Mouse (Mus musculus): ENCODE results near the gene Sh3yl1.
A peak's percentile ranks its signal among the peaks of the same experiment; 100 is the strongest.

Sh3yl1 gene

DNA sequence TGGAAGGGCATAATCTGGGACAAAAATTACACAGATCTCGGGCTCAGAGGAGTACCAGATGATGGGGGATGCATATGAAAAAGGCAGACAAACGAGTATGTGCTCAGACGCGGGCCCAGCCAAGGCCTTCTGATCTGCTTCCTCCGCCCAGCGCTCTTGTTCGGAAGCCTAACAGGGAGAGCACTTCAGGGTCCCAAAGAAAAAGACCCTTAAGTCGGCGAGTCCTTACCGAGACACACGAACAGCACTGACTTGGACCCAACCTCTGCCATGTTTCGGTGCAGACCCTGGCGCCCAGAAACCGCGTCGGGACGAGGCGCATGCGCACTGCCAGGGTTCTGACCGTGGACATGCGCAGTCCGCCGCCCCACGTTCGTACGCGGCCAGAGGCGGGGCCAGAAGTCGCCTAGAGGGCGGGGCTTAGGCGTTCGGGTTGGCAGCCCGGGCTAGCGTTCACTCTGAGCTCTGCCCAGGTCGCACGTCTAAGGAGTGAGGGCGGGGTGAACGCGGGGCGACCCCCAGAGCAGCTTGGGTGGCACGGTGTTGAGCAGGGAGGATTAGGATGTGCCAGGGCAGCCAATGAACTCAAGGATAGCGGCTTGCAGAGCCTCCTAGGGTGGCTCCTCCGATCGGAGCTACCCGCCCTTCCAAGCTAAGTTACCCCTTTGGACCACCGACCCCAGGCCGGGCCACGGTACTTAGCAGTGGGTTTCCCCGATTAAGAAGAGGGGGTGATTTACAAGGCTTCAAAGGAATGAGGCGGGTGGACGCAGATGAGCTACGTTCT is at the start of gene Sh3yl1, which contains the start of gene Acp1:
TSS of gene Sh3yl1 (plus strand) at position 408 of the 787 bp plus-strand sequence.
TSS of gene Acp1 (minus strand) at position 329 of the 787 bp plus-strand sequence.
- peak; percentile 93 to 94 for DNase-seq (ENCODE audit: low spot score in 2 of 2)

DNA sequence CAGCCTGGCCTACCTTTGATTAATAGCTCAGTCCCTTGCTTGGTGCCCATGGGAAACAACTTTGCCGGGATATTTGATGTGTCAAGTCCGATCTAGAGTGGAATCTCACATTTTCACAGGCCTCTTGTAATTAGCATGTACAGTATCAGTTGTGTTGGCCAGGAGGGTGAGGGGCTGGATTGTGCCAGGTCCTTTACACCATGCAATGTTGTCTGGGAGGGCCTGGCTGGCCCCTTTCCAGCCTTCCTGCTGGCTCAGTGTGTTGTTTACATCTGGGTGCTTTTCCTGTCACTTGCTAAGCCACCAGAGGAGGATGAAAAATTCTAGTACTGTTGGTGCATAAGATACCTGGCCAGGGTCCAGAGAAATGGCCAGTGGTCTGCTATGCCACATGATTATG is 47.1 kb upstream of the Sh3yl1 start:
- no peak for DNase-seq (ENCODE audit: low spot score in 2 of 2)

DNA sequence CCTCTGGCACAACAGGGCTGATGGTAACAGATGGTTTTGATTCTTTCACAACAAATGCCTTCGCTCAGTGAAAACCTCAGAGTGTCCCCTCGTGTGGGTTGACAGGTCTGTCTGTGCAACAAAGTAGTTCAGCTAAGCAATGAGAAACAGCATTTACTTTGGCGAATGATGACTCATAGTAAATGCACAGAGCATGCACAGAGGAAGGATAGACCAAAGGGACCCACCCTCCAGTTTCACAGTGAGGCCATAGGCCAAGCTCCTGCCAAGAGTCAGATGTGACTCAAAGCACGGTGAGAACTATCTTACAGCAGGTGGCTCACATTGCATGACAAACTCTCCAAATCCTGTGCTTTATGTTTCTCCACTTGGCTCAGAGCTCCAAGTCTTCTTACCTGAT is 45.7 kb upstream of the Sh3yl1 start:
- no peak for DNase-seq (ENCODE audit: low spot score in 2 of 2)

DNA sequence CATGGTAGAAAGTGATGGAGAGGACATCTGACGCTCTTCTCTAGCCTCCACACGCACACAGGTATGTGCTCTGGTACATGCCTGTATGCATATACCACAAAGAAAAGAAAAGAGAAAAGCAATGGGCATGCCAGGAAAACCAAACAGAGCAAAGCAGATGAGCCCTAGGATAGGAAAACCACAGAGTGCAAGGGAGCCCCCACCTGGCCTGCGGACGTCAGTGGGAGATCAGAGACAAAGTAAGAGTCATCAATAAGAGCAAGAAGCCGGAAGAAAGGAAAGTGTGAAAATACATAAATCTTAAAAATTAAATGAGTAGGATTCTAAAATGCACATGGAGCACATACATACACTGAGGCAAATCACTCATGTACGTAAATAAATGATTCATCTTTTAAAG is 32.0 kb upstream of the Sh3yl1 start:
- no peak for DNase-seq (ENCODE audit: low spot score in 2 of 2)

GRCm38 (mm10) chr12:30883592-30883985 is 27.9 kb upstream of the Sh3yl1 start:
- DNase-seq (ENCODE audit: low spot score in 2 of 2): no peak

- no peak for DNase-seq (ENCODE audit: low spot score in 2 of 2)
Observed at GRCm38 (mm10) chr12:30883986-30884621, 27.4 kb upstream of the Sh3yl1 start, which contains the start of gene Alkal2. TSS of gene Alkal2 (plus strand) at chr12:30884322.

- DNase-seq (ENCODE audit: low spot score in 2 of 2): no peak
Observed at GRCm38 (mm10) chr12:30884622-30885230, 26.7 kb upstream of the Sh3yl1 start.

DNA sequence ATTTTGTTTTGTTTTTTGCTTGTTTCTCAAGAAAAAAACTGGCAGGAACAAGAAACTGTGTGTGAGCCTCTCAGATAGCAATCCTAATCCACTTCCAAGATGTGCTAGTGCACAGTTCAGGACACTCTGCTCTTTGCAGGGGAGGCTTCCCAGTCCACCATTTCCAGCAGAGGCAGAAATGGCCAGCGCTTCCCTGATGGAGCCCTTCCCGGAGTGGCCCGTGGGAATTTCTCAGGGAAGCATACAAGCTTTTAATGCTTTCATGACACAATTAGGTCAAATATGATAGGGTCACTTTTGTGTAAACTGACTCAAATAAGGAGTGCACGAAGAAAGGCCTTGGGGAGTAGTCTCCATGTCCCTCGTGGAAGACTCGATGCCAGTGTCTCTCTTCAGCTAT is 25.6 kb upstream of the Sh3yl1 start:
- DNase-seq (ENCODE audit: low spot score in 2 of 2): no peak

DNA sequence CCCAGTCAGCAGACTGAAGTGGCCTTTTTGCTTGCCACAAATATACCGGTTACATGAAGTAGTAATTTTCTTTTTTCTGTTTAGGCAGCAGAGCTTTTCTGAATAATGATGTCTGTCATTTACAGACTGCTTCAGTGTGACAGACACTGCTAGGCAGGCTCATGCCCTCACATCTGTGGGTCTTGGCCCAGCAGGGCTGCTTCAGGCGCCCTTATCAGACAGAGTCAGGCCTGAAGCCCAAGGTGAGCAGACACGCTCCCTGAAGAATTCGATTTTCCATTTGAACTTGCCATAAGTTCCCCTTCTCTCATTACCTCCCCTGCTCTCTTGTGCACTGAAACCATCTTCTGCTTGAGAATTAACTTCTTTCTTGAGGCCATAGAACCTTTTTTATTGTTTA is 23.5 kb upstream of the Sh3yl1 start:
- DNase-seq (ENCODE audit: low spot score in 2 of 2): no peak

GRCm38 (mm10) chr12:30890067-30890466 is 21.4 kb upstream of the Sh3yl1 start:
- DNase-seq (ENCODE audit: low spot score in 2 of 2): peak; percentile 5 to 29

DNA sequence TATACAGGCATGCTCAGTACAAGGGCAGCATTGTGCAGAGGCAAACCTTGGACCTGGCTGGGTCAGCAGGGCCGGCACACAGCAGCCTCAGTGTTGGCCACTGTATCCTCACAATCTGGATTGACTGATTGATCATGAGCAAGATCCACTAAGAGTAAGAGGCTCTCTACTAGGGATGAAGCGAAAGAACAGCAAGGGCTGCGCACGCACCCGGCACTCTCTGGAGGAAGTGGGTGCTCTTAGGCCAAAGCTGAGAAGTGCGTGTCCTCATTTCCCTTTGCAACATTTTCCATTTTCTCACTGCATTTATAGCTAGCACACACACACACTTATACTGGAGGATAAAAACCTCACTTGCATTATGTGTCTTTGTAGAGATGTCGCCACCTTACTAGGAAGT is 20.0 kb upstream of the Sh3yl1 start:
- no peak for DNase-seq (ENCODE audit: low spot score in 2 of 2)

GRCm38 (mm10) chr12:30897039-30897438 is 14.4 kb upstream of the Sh3yl1 start:
- DNase-seq (ENCODE audit: low spot score in 2 of 2): peak in 1 of 2 experiments; percentile 23

- DNase-seq (ENCODE audit: low spot score in 2 of 2): peak; percentile 31 to 65
Observed at GRCm38 (mm10) chr12:30908658-30909057, 2.8 kb upstream of the Sh3yl1 start.

GRCm38 (mm10) chr12:30909881-30910280 is 1.6 kb upstream of the Sh3yl1 start:
- DNase-seq (ENCODE audit: low spot score in 2 of 2): peak; percentile 43 to 72

GRCm38 (mm10) chr12:30910860-30911259 is 608 bp upstream of the Sh3yl1 start:
- peak in 1 of 2 experiments; percentile 5 for DNase-seq (ENCODE audit: low spot score in 2 of 2)

- peak; percentile 32 to 49 for DNase-seq (ENCODE audit: low spot score in 2 of 2)
Observed at GRCm38 (mm10) chr12:30912048-30912381, 547 bp downstream of the Sh3yl1 start.

DNA sequence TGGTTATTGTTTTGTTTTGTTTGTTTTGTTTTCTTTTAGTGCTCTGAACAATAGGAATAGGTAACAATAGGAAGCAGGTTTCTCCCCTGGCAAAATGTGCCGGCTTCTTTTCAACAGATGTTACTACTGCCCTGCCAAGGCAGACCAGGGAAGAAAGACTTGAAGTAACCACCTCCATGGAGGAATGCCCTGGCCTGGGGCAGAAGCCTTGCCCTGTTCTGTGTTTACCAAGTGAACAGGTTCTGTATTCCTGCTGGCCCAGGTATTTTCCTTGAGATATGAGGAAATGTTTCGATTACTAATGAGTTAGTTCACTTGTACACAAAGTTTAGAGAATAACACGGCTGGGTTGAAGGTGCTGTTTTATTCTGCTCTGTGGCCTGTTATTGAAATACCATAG is 1.4 kb downstream of the Sh3yl1 start:
- DNase-seq (ENCODE audit: low spot score in 2 of 2): no peak

DNA sequence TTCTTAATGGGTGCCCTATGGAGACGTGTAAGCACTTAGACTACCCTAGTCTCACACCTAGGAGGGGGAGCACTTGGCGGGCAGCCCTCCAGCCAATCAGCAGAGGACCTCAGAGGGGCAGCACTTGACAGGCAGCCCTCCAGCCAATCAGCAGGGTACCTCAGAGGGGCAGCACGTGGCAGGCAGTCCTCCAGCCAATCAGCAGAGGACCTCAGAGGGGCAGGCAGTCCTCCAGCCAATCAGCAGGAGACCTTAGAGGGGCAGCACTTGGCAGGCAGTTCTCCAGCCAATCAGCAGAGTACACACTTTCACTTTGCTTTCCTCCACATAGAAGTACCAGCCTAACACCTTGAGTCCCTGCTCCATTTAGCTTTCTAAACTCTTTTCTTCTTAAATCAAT is 10.9 kb downstream of the Sh3yl1 start:
- DNase-seq (ENCODE audit: low spot score in 2 of 2): peak in 1 of 2 experiments; percentile 5

DNA sequence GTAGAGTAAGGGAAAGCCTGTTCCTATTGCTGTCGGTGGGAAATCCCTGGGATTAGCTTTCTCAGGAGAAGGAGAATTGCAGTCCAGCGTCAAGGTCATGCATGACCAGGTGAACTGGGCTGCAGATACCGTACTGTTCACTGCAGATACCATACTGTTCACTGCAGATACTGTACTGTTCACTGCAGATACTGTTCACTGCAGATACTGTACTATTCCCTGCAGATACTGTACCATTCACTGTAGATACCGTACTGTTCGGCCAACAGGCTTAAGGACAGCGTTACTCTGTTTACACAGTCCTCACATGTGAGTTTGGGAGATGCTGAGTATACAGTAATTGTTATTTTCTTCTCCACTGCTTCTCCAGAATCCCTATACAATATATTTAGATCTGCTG is 16.7 kb downstream of the Sh3yl1 start:
- DNase-seq (ENCODE audit: low spot score in 2 of 2): no peak

DNA sequence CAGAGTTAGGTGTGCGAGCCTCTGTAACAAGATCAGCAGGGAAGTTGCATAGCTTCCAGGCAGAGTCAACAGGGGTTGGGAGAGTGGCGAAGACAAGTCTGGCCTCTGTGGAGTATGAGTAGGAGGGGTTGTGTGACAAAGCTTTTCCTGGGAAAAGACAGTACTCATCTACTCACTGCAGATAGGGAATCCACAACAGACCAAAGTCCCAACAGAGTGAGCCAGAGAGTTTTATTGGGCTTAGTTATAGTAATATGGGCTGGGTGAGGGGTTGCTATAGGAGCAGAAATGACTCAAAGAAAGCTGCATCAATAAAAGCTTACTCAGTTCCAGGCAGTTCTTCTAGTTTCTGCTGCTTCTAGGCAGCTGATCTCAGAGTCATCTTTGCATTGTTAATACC is 21.8 kb downstream of the Sh3yl1 start:
- no peak for DNase-seq (ENCODE audit: low spot score in 2 of 2)

DNA sequence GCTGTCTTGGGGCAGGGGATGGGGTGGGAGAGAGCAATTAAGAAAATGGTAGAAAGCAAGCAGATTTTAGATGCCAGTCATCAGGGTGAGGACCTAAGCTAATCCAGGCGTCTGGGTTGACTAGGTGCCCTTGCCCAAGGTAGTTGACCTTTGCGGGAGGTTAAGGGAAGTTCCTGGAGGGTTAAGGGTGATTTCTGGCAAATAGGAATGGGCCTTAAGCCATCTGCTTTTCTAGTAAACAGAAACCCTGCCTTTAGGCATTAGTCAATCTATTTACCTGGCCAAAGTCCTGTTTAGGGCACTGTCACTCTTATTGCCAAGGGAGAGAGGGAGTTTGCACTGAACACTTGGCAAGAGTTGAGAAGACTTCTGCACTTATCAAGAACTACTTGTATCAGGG is 25.4 kb downstream of the Sh3yl1 start:
- no peak for DNase-seq (ENCODE audit: low spot score in 2 of 2)

- DNase-seq (ENCODE audit: low spot score in 2 of 2): no peak
Observed at GRCm38 (mm10) chr12:30943057-30943986, 31.9 kb downstream of the Sh3yl1 start.

All from spleen, postnatal 36 days (tissue).